Mouse (Mus musculus): Measurements from ENCODE around the gene Olfr592. TPM values are rescaled to one million over a fixed set of nuclear protein-coding genes. Genes with fewer than 3 reads are reported as not detected.

Gene Olfr592
- under 1 TPM; 0.06 to 0.20 TPM for polyA plus RNA-seq (2017; shearing (Covaris generic))

GRCm38 (mm10) chr7:103184503-103184902 lies at the start of gene Olfr592:
Olfr592 (plus strand) TSS chr7:103184803.

GRCm38 (mm10) chr7:103140579-103140978 lies 44.0 kb upstream of the Olfr592 start, which contains the start of gene Olfr588-ps1:
Olfr588-ps1 (plus strand) TSS chr7:103140879.

GRCm38 (mm10) chr7:103156256-103156655 lies 28.3 kb upstream of the Olfr592 start, which contains the start of gene Olfr589:
Olfr589 (minus strand) TSS chr7:103156356.

GRCm38 (mm10) chr7:103178240-103178639 lies 6.4 kb upstream of the Olfr592 start, which contains the start of gene Olfr591:
Olfr591 (minus strand) TSS chr7:103178340.

GRCm38 (mm10) chr7:103211562-103211961 lies 27.0 kb downstream of the Olfr592 start, which contains the start of gene Olfr593:
Olfr593 (plus strand) TSS chr7:103211862.

GRCm38 (mm10) chr7:103216696-103217095 lies 32.1 kb downstream of the Olfr592 start, which contains the start of gene Olfr594:
Olfr594 (plus strand) TSS chr7:103216996.

Other genes with a start within 250 kb of the Olfr592 start
- gene Olfr573-ps1, start 242.2 kb upstream of the Olfr592 start, polyA plus RNA-seq (2017; shearing (Covaris generic)) = under 1 TPM in 1 of 2 experiments, not detected in 1; 0.48 TPM
- gene Olfr574, start 236.3 kb upstream of the Olfr592 start, polyA plus RNA-seq (2017; shearing (Covaris generic)) = not detected
- not detected for gene Olfr575, start 226.0 kb upstream of the Olfr592 start, polyA plus RNA-seq (2017; shearing (Covaris generic))
- under 1 TPM in 1 of 2 experiments, not detected in 1; 0.13 TPM for gene Olfr576, start 222.1 kb upstream of the Olfr592 start, polyA plus RNA-seq (2017; shearing (Covaris generic))
- under 1 TPM; 0.22 to 0.67 TPM for gene Olfr577, start 208.9 kb upstream of the Olfr592 start, polyA plus RNA-seq (2017; shearing (Covaris generic))
- not detected for gene Olfr578, start 195.5 kb upstream of the Olfr592 start, polyA plus RNA-seq (2017; shearing (Covaris generic))
- not detected for gene Olfr582, start 146.8 kb upstream of the Olfr592 start, polyA plus RNA-seq (2017; shearing (Covaris generic))
- gene Olfr583, start 133.5 kb upstream of the Olfr592 start, polyA plus RNA-seq (2017; shearing (Covaris generic)) = not detected
- not detected for gene Olfr584, start 102.9 kb upstream of the Olfr592 start, polyA plus RNA-seq (2017; shearing (Covaris generic))
- not detected for gene Olfr585, start 87.1 kb upstream of the Olfr592 start, polyA plus RNA-seq (2017; shearing (Covaris generic))
- gene Olfr586, start 59.2 kb upstream of the Olfr592 start, polyA plus RNA-seq (2017; shearing (Covaris generic)) = not detected
- under 1 TPM in 1 of 2 experiments, not detected in 1; 0.32 TPM for gene Olfr588-ps1, start 43.9 kb upstream of the Olfr592 start, polyA plus RNA-seq (2017; shearing (Covaris generic))
- not detected for gene Olfr589, start 28.4 kb upstream of the Olfr592 start, polyA plus RNA-seq (2017; shearing (Covaris generic))
- gene Olfr591, start 6.5 kb upstream of the Olfr592 start, polyA plus RNA-seq (2017; shearing (Covaris generic)) = 1 to 10 TPM in 1 of 2 experiments, under 1 TPM in 1; 0.42 to 1.0 TPM
- gene Olfr593, start 27.1 kb downstream of the Olfr592 start, polyA plus RNA-seq (2017; shearing (Covaris generic)) = not detected
- gene Olfr594, start 32.2 kb downstream of the Olfr592 start, polyA plus RNA-seq (2017; shearing (Covaris generic)) = 1 to 10 TPM in 1 of 2 experiments, not detected in 1; 1.1 TPM
- not detected for gene Usp17ld, start 67.7 kb downstream of the Olfr592 start, polyA plus RNA-seq (2017; shearing (Covaris generic))
- under 1 TPM in 1 of 2 experiments, not detected in 1; 0.29 TPM for gene Olfr596, start 120.8 kb downstream of the Olfr592 start, polyA plus RNA-seq (2017; shearing (Covaris generic))
- gene Olfr597, start 131.5 kb downstream of the Olfr592 start, polyA plus RNA-seq (2017; shearing (Covaris generic)) = under 1 TPM; 0.10 to 0.17 TPM
- gene Olfr598, start 138.8 kb downstream of the Olfr592 start, polyA plus RNA-seq (2017; shearing (Covaris generic)) = not detected
- gene Olfr599, start 151.1 kb downstream of the Olfr592 start, polyA plus RNA-seq (2017; shearing (Covaris generic)) = not detected
- gene Olfr600, start 164.9 kb downstream of the Olfr592 start, polyA plus RNA-seq (2017; shearing (Covaris generic)) = under 1 TPM in 1 of 2 experiments, not detected in 1; 0.89 TPM
- 1 to 10 TPM in 1 of 2 experiments, under 1 TPM in 1; 0.59 to 2.7 TPM for gene Olfr601, start 177.9 kb downstream of the Olfr592 start, polyA plus RNA-seq (2017; shearing (Covaris generic))
- gene Olfr603, start 201.4 kb downstream of the Olfr592 start, polyA plus RNA-seq (2017; shearing (Covaris generic)) = 1 to 10 TPM in 1 of 2 experiments, not detected in 1; 2.6 TPM
- not detected for gene Usp17lc, start 230.3 kb downstream of the Olfr592 start, polyA plus RNA-seq (2017; shearing (Covaris generic))

All from inflammation-experienced regulatory T-cells (primary cell).